Mouse (Mus musculus): ENCODE results near the gene Mpst.

DNA sequence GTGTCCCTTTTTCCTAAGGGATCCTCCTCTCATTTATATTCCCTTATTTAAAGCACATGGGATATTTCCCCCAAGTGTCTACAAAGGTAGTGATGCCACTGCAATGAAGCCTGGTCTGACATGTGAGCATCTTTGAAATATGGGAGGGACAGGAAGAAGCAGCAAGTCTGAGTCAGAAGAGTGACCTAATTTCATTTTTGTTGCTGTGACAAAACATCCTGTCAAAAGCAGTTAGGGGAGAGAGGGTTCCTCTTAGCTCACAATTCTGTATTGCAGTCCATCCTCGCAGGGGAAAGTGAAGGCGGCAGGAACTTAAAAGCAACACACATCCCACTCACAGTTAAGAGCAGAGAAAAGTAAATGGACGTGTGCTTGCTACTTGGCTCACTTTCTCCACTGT lies 15.4 kb upstream of the Mpst start:
- TF ChIP-seq CTCF (IDR thresholded peaks at IDR 0.05; ENCODE audit: low read depth) (no peak), EP300 (optimal IDR thresholded peaks at IDR 0.05) (no peak)
